Mouse (Mus musculus) heart, embryonic 13.5 days (tissue): ENCODE results near the gene Exosc10. TPM values are rescaled to one million over a fixed set of nuclear protein-coding genes. Genes with fewer than 3 reads are reported as not detected.
A peak's percentile ranks its signal among the peaks of the same experiment; 100 is the strongest.

Experiments used
- ATAC-seq: fragments of 200-750 bp; cut with Nextera tagmentation; 2 replicates; pipeline ENCODE4 v1.8.0; 2017; ENCODE audit warnings: moderate TSS enrichment; ENCODE audit not compliant: insufficient number of reproducible peaks, low FRiP score, low TSS enrichment; ENCODE audit errors: extremely low read depth
- H3K27ac ChIP-seq: fragments of 300-500 bp; sonication (generic); replicated peaks from 2 replicates; pipeline ENCODE4 v1.5.1; 2015; ENCODE audit warnings: moderate library complexity, mild to moderate bottlenecking, inconsistent platforms
- H3K27me3 ChIP-seq: fragments of 300-500 bp; sonication (generic); replicated peaks from 2 replicates; pipeline ENCODE4 v1.6.1; 2015; ENCODE audit warnings: mild to moderate bottlenecking, inconsistent platforms
- H3K36me3 ChIP-seq: fragments of 300-500 bp; sonication (generic); 2 replicates; pipeline ENCODE4 v1.6.1; 2015; ENCODE audit warnings: mild to moderate bottlenecking, inconsistent platforms
- H3K4me1 ChIP-seq: fragments of 300-500 bp; sonication (generic); 2 replicates; pipeline ENCODE4 v1.6.1; 2015; ENCODE audit warnings: inconsistent platforms
- H3K4me2 ChIP-seq: fragments of 300-500 bp; sonication (generic); 2 replicates; pipeline ENCODE4 v1.6.1; 2015; ENCODE audit warnings: inconsistent platforms, mild to moderate bottlenecking, moderate library complexity
- H3K4me3 ChIP-seq: fragments of 300-500 bp; sonication (generic); 2 replicates; pipeline ENCODE4 v1.5.1; 2015; ENCODE audit warnings: moderate library complexity, mild to moderate bottlenecking, inconsistent platforms
- H3K9ac ChIP-seq: fragments of 300-500 bp; sonication (generic); 2 replicates; pipeline ENCODE4 v1.6.1; 2015; ENCODE audit warnings: inconsistent platforms, mild to moderate bottlenecking, moderate library complexity
- H3K9me3 ChIP-seq: fragments of 300-500 bp; sonication (generic); 2 replicates; pipeline ENCODE4 v1.6.1; 2016; ENCODE audit warnings: inconsistent platforms
- whole genome bisulfite sequencing: fragments of 180-500 bp; shearing (Covaris S2); methylation state at CpG from one replicate; pipeline ENCODE4 v1.1.7; 2015; ENCODE audit warnings: mixed read lengths; 5-methylcytosine and 5-hydroxymethylcytosine counted together
- polyA plus RNA-seq: library from polyadenylated mRNA; unstranded; fragments of >200 nt; fragmentation: Nextera tagmentation; extraction: Ambion mirVana; gene quantifications from 2 replicates; pipeline ENCODE4 v1.2.1, GENCODE M21; 2015

The Exosc10 gene
- 61.3 and 62.5 TPM in 2 replicates for polyA plus RNA-seq

GRCm38 (mm10) chr4:148558297-148559000 is at the start of gene Exosc10:
Gene Exosc10 (plus strand): TSS chr4:148558429.
- peak; percentile 72 for ATAC-seq
- under 1% methylated on average over 58 of the region's 63 CpGs for WGBS
- peak within 1 kb of the TSS; percentile 90 for H3K9ac ChIP-seq

GRCm38 (mm10) chr4:148509450-148510084 is 48.7 kb upstream of the Exosc10 start:
- Histone ChIP-seq H3K4me3 (no peak overlapping the region), H3K4me1 (peaks cover 2% of the 10 kb centered on the region; the same call in 1 of the 2 replicates), H3K27ac (no peak overlapping the region), H3K27me3 (no peaks in the 10 kb centered on the region), H3K36me3 (peaks cover 73% of the 10 kb centered on the region), H3K4me2 (no peak overlapping the region), H3K9me3 (no peaks in the 10 kb centered on the region; the same call in 1 of the 2 replicates), H3K9ac (no peak overlapping the region)
- ATAC-seq = no peak
- WGBS = 81% methylated on average over 8 of the region's 8 CpGs

More at GRCm38 (mm10) chr4:148558297-148559000, at the start of gene Exosc10:
- Histone ChIP-seq H3K36me3 (peaks cover 74% of the 10 kb centered on the region), H3K27me3 (no peaks in the 10 kb centered on the region), H3K4me3 (peak within 1 kb of the TSS; percentile 77), H3K27ac (peak within 1 kb of the TSS; percentile 87), H3K9me3 (no peaks in the 10 kb centered on the region), H3K4me1 (peaks cover 8% of the 10 kb centered on the region), H3K4me2 (peak within 1 kb of the TSS; percentile 82)

GRCm38 (mm10) chr4:148510691-148511090 is 47.5 kb upstream of the Exosc10 start:
- H3K36me3 ChIP-seq = peaks cover 78% of the 10 kb centered on the region
- ATAC-seq = no peak
- 71% methylated on average over 4 of the region's 4 CpGs for whole genome bisulfite sequencing

GRCm38 (mm10) chr4:148511334-148511733 is 46.9 kb upstream of the Exosc10 start:
- Histone ChIP-seq H3K4me1 (no peaks in the 10 kb centered on the region), H3K36me3 (peaks cover 77% of the 10 kb centered on the region), H3K27ac (no peak overlapping the region), H3K9ac (no peak overlapping the region), H3K4me3 (no peak overlapping the region), H3K27me3 (no peaks in the 10 kb centered on the region), H3K9me3 (no peaks in the 10 kb centered on the region; the same call in 1 of the 2 replicates), H3K4me2 (no peak overlapping the region)
- no peak for ATAC-seq
- WGBS = 95% methylated on average over 4 of the region's 4 CpGs

More at GRCm38 (mm10) chr4:148510691-148511090, 47.5 kb upstream of the Exosc10 start:
- Histone ChIP-seq H3K27me3 (no peaks in the 10 kb centered on the region), H3K27ac (no peak overlapping the region), H3K4me2 (no peak overlapping the region), H3K9ac (no peak overlapping the region), H3K4me3 (no peak overlapping the region), H3K9me3 (no peaks in the 10 kb centered on the region; the same call in 1 of the 2 replicates), H3K4me1 (no peaks in the 10 kb centered on the region)

- H3K27me3 ChIP-seq = no peaks in the 10 kb centered on the region
- no peak overlapping the region for H3K27ac ChIP-seq
- H3K36me3 ChIP-seq = peaks cover 87% of the 10 kb centered on the region
- H3K4me3 ChIP-seq = no peak overlapping the region
- no peak overlapping the region for H3K9ac ChIP-seq
- H3K9me3 ChIP-seq = no peaks in the 10 kb centered on the region; the same call in 1 of the 2 replicates
- no peak overlapping the region for H3K4me2 ChIP-seq
- WGBS = 76% methylated on average over 6 of the region's 6 CpGs
- peaks cover 10% of the 10 kb centered on the region for H3K4me1 ChIP-seq
- ATAC-seq = no peak
Measured at GRCm38 (mm10) chr4:148513021-148513559, 45.1 kb upstream of the Exosc10 start.

- no peak overlapping the region for H3K9ac ChIP-seq
- H3K4me1 ChIP-seq = peaks cover 17% of the 10 kb centered on the region
- no peak overlapping the region for H3K4me2 ChIP-seq
- no peak overlapping the region for H3K27ac ChIP-seq
- H3K4me3 ChIP-seq = no peak overlapping the region
- 86% methylated on average over 2 of the region's 2 CpGs for WGBS
- H3K9me3 ChIP-seq = no peaks in the 10 kb centered on the region
- no peaks in the 10 kb centered on the region for H3K27me3 ChIP-seq
- ATAC-seq = no peak
- peaks cover 89% of the 10 kb centered on the region for H3K36me3 ChIP-seq
Measured at GRCm38 (mm10) chr4:148515313-148515712, 42.9 kb upstream of the Exosc10 start.

GRCm38 (mm10) chr4:148517809-148518208 is 40.4 kb upstream of the Exosc10 start:
- H3K9me3 ChIP-seq = no peaks in the 10 kb centered on the region
- no peak overlapping the region for H3K9ac ChIP-seq
- no peaks in the 10 kb centered on the region for H3K27me3 ChIP-seq
- 39% methylated on average over 4 of the region's 4 CpGs for whole genome bisulfite sequencing
- no peak for ATAC-seq
- no peak overlapping the region for H3K4me2 ChIP-seq
- peak overlapping the region; percentile 48; the same call in 1 of the 2 replicates for H3K27ac ChIP-seq
- H3K4me3 ChIP-seq = no peak overlapping the region
- H3K36me3 ChIP-seq = peaks cover 90% of the 10 kb centered on the region
- H3K4me1 ChIP-seq = peaks cover 17% of the 10 kb centered on the region

GRCm38 (mm10) chr4:148518235-148518795 is 39.9 kb upstream of the Exosc10 start:
- Histone ChIP-seq H3K4me1 (peaks cover 17% of the 10 kb centered on the region), H3K27ac (peak overlapping the region; percentile 48)
- 58% methylated on average over 5 of the region's 5 CpGs for WGBS

GRCm38 (mm10) chr4:148523538-148523937 is 34.7 kb upstream of the Exosc10 start:
- Histone ChIP-seq H3K36me3 (peaks cover 92% of the 10 kb centered on the region), H3K9ac (no peak overlapping the region)
- WGBS = 69% methylated on average over 7 of the region's 7 CpGs

More at GRCm38 (mm10) chr4:148518235-148518795, 39.9 kb upstream of the Exosc10 start:
- Histone ChIP-seq H3K4me3 (no peak overlapping the region), H3K36me3 (peaks cover 89% of the 10 kb centered on the region), H3K9me3 (no peaks in the 10 kb centered on the region), H3K4me2 (no peak overlapping the region), H3K9ac (no peak overlapping the region), H3K27me3 (no peaks in the 10 kb centered on the region)
- ATAC-seq = no peak

GRCm38 (mm10) chr4:148527158-148527910 is 30.9 kb upstream of the Exosc10 start:
- Histone ChIP-seq H3K9ac (no peak overlapping the region), H3K4me3 (no peak overlapping the region), H3K4me1 (no peaks in the 10 kb centered on the region), H3K27me3 (no peaks in the 10 kb centered on the region), H3K9me3 (no peaks in the 10 kb centered on the region), H3K27ac (no peak overlapping the region), H3K36me3 (peaks cover 93% of the 10 kb centered on the region), H3K4me2 (no peak overlapping the region)
- 76% methylated on average over 10 of the region's 10 CpGs for WGBS
- no peak for ATAC-seq

More at GRCm38 (mm10) chr4:148523538-148523937, 34.7 kb upstream of the Exosc10 start:
- Histone ChIP-seq H3K4me2 (no peak overlapping the region), H3K27me3 (no peaks in the 10 kb centered on the region), H3K27ac (no peak overlapping the region), H3K4me1 (0 out of 2 replicates have a peak, but pooled peaks cover 3% of the 10 kb centered on the region), H3K9me3 (no peaks in the 10 kb centered on the region), H3K4me3 (no peak overlapping the region)
- no peak for ATAC-seq
